Mouse (Mus musculus): ENCODE results near the gene Chd6. TPM values are rescaled to one million over a fixed set of nuclear protein-coding genes. Genes with fewer than 3 reads are reported as not detected.

Gene Chd6
- polyA plus RNA-seq, 1 experiment from 2014 or later: 25.5 TPM

- Histone ChIP-seq H3K36me3 (ENCODE audit: control insufficient read depth, insufficient read depth, low read length) (peaks cover 87% of the 10 kb centered on the region), H3K27me3 (replicated peaks; ENCODE audit: control insufficient read depth, insufficient read depth, low read length) (no peaks in the 10 kb centered on the region), H3K27ac (ENCODE audit: low read depth, low read length) (no peak overlapping the region), H3K4me3 (ENCODE audit: low read depth, low read length) (no peak overlapping the region), H3K9me3 (replicated peaks; ENCODE audit: control insufficient read depth, low read length) (no peaks in the 10 kb centered on the region), H3K4me2 (ENCODE audit: low read length) (no peak overlapping the region), H3K9ac (ENCODE audit: low read length) (no peak overlapping the region), H3K4me1 (ENCODE audit: control insufficient read depth, insufficient read depth, low read length) (no peaks in the 10 kb centered on the region)
- 93% methylated on average over 3 of the region's 3 CpGs for WGBS
- ATAC-seq (no peak), DNase-seq (ENCODE audit: low spot score) (no peak)
Measured at GRCm38 (mm10) chr2:160982636-160983035, 126.2 kb downstream of the Chd6 start.

GRCm38 (mm10) chr2:160981791-160982190 is 127.1 kb downstream of the Chd6 start:
- Histone ChIP-seq H3K27ac (ENCODE audit: low read depth, low read length) (no peak overlapping the region), H3K36me3 (ENCODE audit: control insufficient read depth, insufficient read depth, low read length) (peaks cover 87% of the 10 kb centered on the region), H3K9me3 (replicated peaks; ENCODE audit: control insufficient read depth, low read length) (no peaks in the 10 kb centered on the region), H3K4me2 (ENCODE audit: low read length) (no peak overlapping the region), H3K27me3 (replicated peaks; ENCODE audit: control insufficient read depth, insufficient read depth, low read length) (no peaks in the 10 kb centered on the region), H3K4me3 (ENCODE audit: low read depth, low read length) (no peak overlapping the region), H3K4me1 (ENCODE audit: control insufficient read depth, insufficient read depth, low read length) (no peaks in the 10 kb centered on the region), H3K9ac (ENCODE audit: low read length) (no peak overlapping the region)
- DNase-seq (ENCODE audit: low spot score) (no peak), ATAC-seq (no peak)
- WGBS: 88% methylated on average over 6 of the region's 6 CpGs

- Histone ChIP-seq H3K27me3 (replicated peaks; ENCODE audit: control insufficient read depth, insufficient read depth, low read length) (no peaks in the 10 kb centered on the region), H3K27ac (ENCODE audit: low read depth, low read length) (no peak overlapping the region), H3K9ac (ENCODE audit: low read length) (no peak overlapping the region), H3K4me2 (ENCODE audit: low read length) (no peak overlapping the region), H3K9me3 (replicated peaks; ENCODE audit: control insufficient read depth, low read length) (no peaks in the 10 kb centered on the region), H3K4me1 (ENCODE audit: control insufficient read depth, insufficient read depth, low read length) (no peaks in the 10 kb centered on the region), H3K36me3 (ENCODE audit: control insufficient read depth, insufficient read depth, low read length) (peaks cover 91% of the 10 kb centered on the region), H3K4me3 (ENCODE audit: low read depth, low read length) (no peak overlapping the region)
- DNase-seq (ENCODE audit: low spot score) (no peak), ATAC-seq (no peak)
- 88% methylated on average over 1 of the region's 1 CpGs for WGBS
Measured at GRCm38 (mm10) chr2:160978651-160979050, 130.2 kb downstream of the Chd6 start.

- Histone ChIP-seq H3K4me2 (ENCODE audit: low read length) (no peak overlapping the region), H3K4me1 (ENCODE audit: control insufficient read depth, insufficient read depth, low read length) (no peaks in the 10 kb centered on the region), H3K36me3 (ENCODE audit: control insufficient read depth, insufficient read depth, low read length) (peaks cover 91% of the 10 kb centered on the region), H3K9ac (ENCODE audit: low read length) (no peak overlapping the region), H3K27ac (ENCODE audit: low read depth, low read length) (no peak overlapping the region), H3K27me3 (replicated peaks; ENCODE audit: control insufficient read depth, insufficient read depth, low read length) (no peaks in the 10 kb centered on the region), H3K4me3 (ENCODE audit: low read depth, low read length) (no peak overlapping the region), H3K9me3 (replicated peaks; ENCODE audit: control insufficient read depth, low read length) (no peaks in the 10 kb centered on the region)
- ATAC-seq (no peak), DNase-seq (ENCODE audit: low spot score) (no peak)
- WGBS: 83% methylated on average over 1 of the region's 1 CpGs
Measured at GRCm38 (mm10) chr2:160977248-160977647, 131.6 kb downstream of the Chd6 start.

GRCm38 (mm10) chr2:160973648-160974215 is 135.1 kb downstream of the Chd6 start:
- peaks cover 88% of the 10 kb centered on the region for H3K36me3 ChIP-seq (ENCODE audit: control insufficient read depth, insufficient read depth, low read length)

GRCm38 (mm10) chr2:160972103-160972792 is 136.6 kb downstream of the Chd6 start:
- Histone ChIP-seq H3K4me3 (ENCODE audit: low read depth, low read length) (no peak overlapping the region), H3K4me2 (ENCODE audit: low read length) (no peak overlapping the region), H3K27me3 (replicated peaks; ENCODE audit: control insufficient read depth, insufficient read depth, low read length) (no peaks in the 10 kb centered on the region), H3K4me1 (ENCODE audit: control insufficient read depth, insufficient read depth, low read length) (no peaks in the 10 kb centered on the region), H3K9ac (ENCODE audit: low read length) (no peak overlapping the region), H3K27ac (ENCODE audit: low read depth, low read length) (peak overlapping the region; percentile 40; the same call in 1 of the 2 replicates), H3K9me3 (replicated peaks; ENCODE audit: control insufficient read depth, low read length) (no peaks in the 10 kb centered on the region), H3K36me3 (ENCODE audit: control insufficient read depth, insufficient read depth, low read length) (peaks cover 87% of the 10 kb centered on the region)
- WGBS: 90% methylated on average over 7 of the region's 7 CpGs
- peak; percentile 50; the same call in 1 of the 2 replicates for ATAC-seq
- DNase-seq (ENCODE audit: low spot score): peak; percentile 72

More at GRCm38 (mm10) chr2:160973648-160974215, 135.1 kb downstream of the Chd6 start:
- WGBS: 79% methylated on average over 5 of the region's 5 CpGs
- Histone ChIP-seq H3K9me3 (replicated peaks; ENCODE audit: control insufficient read depth, low read length) (no peaks in the 10 kb centered on the region), H3K4me2 (ENCODE audit: low read length) (no peak overlapping the region), H3K4me3 (ENCODE audit: low read depth, low read length) (no peak overlapping the region), H3K27me3 (replicated peaks; ENCODE audit: control insufficient read depth, insufficient read depth, low read length) (no peaks in the 10 kb centered on the region), H3K9ac (ENCODE audit: low read length) (no peak overlapping the region), H3K27ac (ENCODE audit: low read depth, low read length) (no peak overlapping the region), H3K4me1 (ENCODE audit: control insufficient read depth, insufficient read depth, low read length) (no peaks in the 10 kb centered on the region)
- DNase-seq (ENCODE audit: low spot score): no peak
- no peak for ATAC-seq

GRCm38 (mm10) chr2:160962149-160962548 is 146.7 kb downstream of the Chd6 start:
- no peaks in the 10 kb centered on the region for H3K27me3 ChIP-seq (replicated peaks; ENCODE audit: control insufficient read depth, insufficient read depth, low read length)
- ATAC-seq (no peak), DNase-seq (ENCODE audit: low spot score) (no peak)
- no peak overlapping the region for H3K4me3 ChIP-seq (ENCODE audit: low read depth, low read length)
- H3K9ac ChIP-seq (ENCODE audit: low read length): no peak overlapping the region
- H3K4me1 ChIP-seq (ENCODE audit: control insufficient read depth, insufficient read depth, low read length): no peaks in the 10 kb centered on the region
- H3K36me3 ChIP-seq (ENCODE audit: control insufficient read depth, insufficient read depth, low read length): peaks cover 82% of the 10 kb centered on the region
- H3K4me2 ChIP-seq (ENCODE audit: low read length): no peak overlapping the region
- no peak overlapping the region for H3K27ac ChIP-seq (ENCODE audit: low read depth, low read length)
- no peaks in the 10 kb centered on the region for H3K9me3 ChIP-seq (replicated peaks; ENCODE audit: control insufficient read depth, low read length)
- 89% methylated on average over 1 of the region's 1 CpGs for WGBS

- no peak overlapping the region for H3K27ac ChIP-seq (ENCODE audit: low read depth, low read length)
Measured at GRCm38 (mm10) chr2:160960956-160961646, 147.8 kb downstream of the Chd6 start.

GRCm38 (mm10) chr2:160959901-160960300 is 149.0 kb downstream of the Chd6 start:
- Histone ChIP-seq H3K9me3 (replicated peaks; ENCODE audit: control insufficient read depth, low read length) (no peaks in the 10 kb centered on the region), H3K27me3 (replicated peaks; ENCODE audit: control insufficient read depth, insufficient read depth, low read length) (no peaks in the 10 kb centered on the region), H3K27ac (ENCODE audit: low read depth, low read length) (no peak overlapping the region), H3K36me3 (ENCODE audit: control insufficient read depth, insufficient read depth, low read length) (peaks cover 82% of the 10 kb centered on the region), H3K4me1 (ENCODE audit: control insufficient read depth, insufficient read depth, low read length) (no peaks in the 10 kb centered on the region), H3K4me2 (ENCODE audit: low read length) (no peak overlapping the region), H3K9ac (ENCODE audit: low read length) (no peak overlapping the region), H3K4me3 (ENCODE audit: low read depth, low read length) (no peak overlapping the region)
- DNase-seq (ENCODE audit: low spot score): no peak
- ATAC-seq: no peak
- WGBS: 95% methylated on average over 5 of the region's 5 CpGs

More at GRCm38 (mm10) chr2:160960956-160961646, 147.8 kb downstream of the Chd6 start:
- ATAC-seq (no peak), DNase-seq (ENCODE audit: low spot score) (no peak)
- Histone ChIP-seq H3K4me1 (ENCODE audit: control insufficient read depth, insufficient read depth, low read length) (no peaks in the 10 kb centered on the region), H3K9me3 (replicated peaks; ENCODE audit: control insufficient read depth, low read length) (no peaks in the 10 kb centered on the region), H3K9ac (ENCODE audit: low read length) (no peak overlapping the region), H3K4me2 (ENCODE audit: low read length) (no peak overlapping the region), H3K36me3 (ENCODE audit: control insufficient read depth, insufficient read depth, low read length) (peaks cover 82% of the 10 kb centered on the region), H3K4me3 (ENCODE audit: low read depth, low read length) (no peak overlapping the region), H3K27me3 (replicated peaks; ENCODE audit: control insufficient read depth, insufficient read depth, low read length) (no peaks in the 10 kb centered on the region)
- WGBS: 97% methylated on average over 6 of the region's 6 CpGs
